In genomic region chr19:48283217-48283616, GRCm38 (mm10) we compare ENCODE assay signal across 14 mouse cellular contexts.
A peak's percentile ranks its signal among the peaks of the same experiment; 100 is the strongest.
DNase-seq lines count a peak whose midpoint lies in the region; ATAC-seq and TF ChIP-seq lines count a peak whose summit lies in the region.
"Had no signal": no experiment of that assay in that cellular context is flagged by ENCODE, and none has a peak within 500 bp of the region (broad histone marks: within the 10 kb centered on the region; RNA-seq: fewer than 3 reads in every experiment).

No protein-coding gene starts in this region.

- TF ChIP-seq CTCF in midbrain, postnatal 0 days (IDR thresholded peaks at IDR 0.05), result no peak

- WGBS in midbrain, embryonic 11.5 days, result 25% methylated on average over 4 of the region's 4 CpGs
- WGBS in midbrain, postnatal 0 days, result 30% methylated on average over 4 of the region's 4 CpGs
- 14% methylated on average over 4 of the region's 4 CpGs for WGBS in forebrain, embryonic 12.5 days
- WGBS in hindbrain, embryonic 16.5 days, result 25% methylated on average over 4 of the region's 4 CpGs

- peaks cover 8% of the 10 kb centered on the region for H3K4me1 ChIP-seq in midbrain, embryonic 11.5 days (ENCODE audit: control insufficient read depth, insufficient read depth, low read length)
- no peaks in the 10 kb centered on the region for H3K4me1 ChIP-seq in midbrain, postnatal 0 days (ENCODE audit: insufficient read depth, low read length)
- H3K4me1 ChIP-seq in forebrain, embryonic 12.5 days, result peaks cover 20% of the 10 kb centered on the region
- no peaks in the 10 kb centered on the region for H3K4me1 ChIP-seq in hindbrain, embryonic 16.5 days (ENCODE audit: control insufficient read depth, insufficient read depth, low read depth, low read length)

- no peak for DNase-seq in midbrain, embryonic 11.5 days (ENCODE audit: low spot score, missing footprints)
- DNase-seq in midbrain, postnatal 0 days (ENCODE audit: low spot score), result no peak
- no peak for DNase-seq in frontal cortex, postnatal 14 days (ENCODE audit: low spot score in 2 of 2)
- no peak for DNase-seq in urinary bladder, postnatal 14 days (ENCODE audit: low spot score)
- no peak for DNase-seq in adrenal gland, adult (ENCODE audit: inconsistent age in 2 of 2, low spot score in 1 of 2)
- DNase-seq: adrenal gland, adult 2 months; cerebellum, adult 2 months; heart, postnatal 10 days; lung, postnatal 14 days; thymus, postnatal 14 days had no signal

- no peaks in the 10 kb centered on the region for H3K27me3 ChIP-seq in midbrain, embryonic 11.5 days (ENCODE audit: control insufficient read depth, insufficient read depth, low read length)
- H3K27me3 ChIP-seq in midbrain, postnatal 0 days (ENCODE audit: insufficient read depth, low read length), result no peaks in the 10 kb centered on the region
- no peaks in the 10 kb centered on the region for H3K27me3 ChIP-seq in forebrain, embryonic 12.5 days
- no peaks in the 10 kb centered on the region for H3K27me3 ChIP-seq in hindbrain, embryonic 16.5 days (replicated peaks; ENCODE audit: control insufficient read depth, insufficient read depth, low read length)

- H3K4me2 ChIP-seq in midbrain, embryonic 11.5 days, result no peak overlapping the region
- no peak overlapping the region for H3K4me2 ChIP-seq in midbrain, postnatal 0 days (ENCODE audit: low read depth, low read length, poor library complexity, severe bottlenecking)
- no peak overlapping the region for H3K4me2 ChIP-seq in forebrain, embryonic 12.5 days
- H3K4me2 ChIP-seq in hindbrain, embryonic 16.5 days (ENCODE audit: low read length), result no peak overlapping the region

- H3K36me3 ChIP-seq in midbrain, embryonic 11.5 days (ENCODE audit: control insufficient read depth, insufficient read depth, low read length), result no peaks in the 10 kb centered on the region
- H3K36me3 ChIP-seq in midbrain, postnatal 0 days (ENCODE audit: insufficient read depth, low read length), result no peaks in the 10 kb centered on the region
- no peaks in the 10 kb centered on the region for H3K36me3 ChIP-seq in forebrain, embryonic 12.5 days (replicated peaks)
- no peaks in the 10 kb centered on the region for H3K36me3 ChIP-seq in hindbrain, embryonic 16.5 days (ENCODE audit: control insufficient read depth, insufficient read depth, low read length)

- H3K4me3 ChIP-seq in midbrain, embryonic 11.5 days (ENCODE audit: low read depth, low read length), result no peak overlapping the region
- no peak overlapping the region for H3K4me3 ChIP-seq in midbrain, postnatal 0 days (ENCODE audit: low read depth, low read length)
- H3K4me3 ChIP-seq in forebrain, embryonic 12.5 days (replicated peaks), result no peak overlapping the region
- no peak overlapping the region for H3K4me3 ChIP-seq in hindbrain, embryonic 16.5 days (ENCODE audit: low read length)
- H3K4me3 ChIP-seq: layer of hippocampus, adult 2 months had no signal

- no peaks in the 10 kb centered on the region for H3K9me3 ChIP-seq in midbrain, embryonic 11.5 days (ENCODE audit: control insufficient read depth, low read length)
- no peaks in the 10 kb centered on the region for H3K9me3 ChIP-seq in midbrain, postnatal 0 days (ENCODE audit: low read length)
- H3K9me3 ChIP-seq in forebrain, embryonic 12.5 days, result no peaks in the 10 kb centered on the region
- H3K9me3 ChIP-seq in hindbrain, embryonic 16.5 days (ENCODE audit: control insufficient read depth, low read length), result no peaks in the 10 kb centered on the region

- peak; percentile 87 for ATAC-seq in midbrain, embryonic 11.5 days (ENCODE audit: low FRiP score)
- ATAC-seq in midbrain, postnatal 0 days (ENCODE audit: low FRiP score), result no peak
- peak; percentile 74 for ATAC-seq in forebrain, embryonic 12.5 days (ENCODE audit: low FRiP score)
- peak; percentile 75; the same call in 1 of the 2 replicates for ATAC-seq in hindbrain, embryonic 16.5 days

- no peak overlapping the region for H3K27ac ChIP-seq in midbrain, embryonic 11.5 days (ENCODE audit: low read depth, low read length)
- no peak overlapping the region for H3K27ac ChIP-seq in midbrain, postnatal 0 days (ENCODE audit: low read depth, low read length)
- H3K27ac ChIP-seq in forebrain, embryonic 12.5 days, result no peak overlapping the region
- no peak overlapping the region for H3K27ac ChIP-seq in hindbrain, embryonic 16.5 days (ENCODE audit: low read depth, low read length)
- H3K27ac ChIP-seq: layer of hippocampus, adult 2 months; stomach, postnatal 0 days had no signal

- no peak overlapping the region for H3K9ac ChIP-seq in midbrain, embryonic 11.5 days (ENCODE audit: low read length)
- no peak overlapping the region for H3K9ac ChIP-seq in midbrain, postnatal 0 days (replicated peaks; ENCODE audit: low read length, poor library complexity, severe bottlenecking)
- no peak overlapping the region for H3K9ac ChIP-seq in forebrain, embryonic 12.5 days
- H3K9ac ChIP-seq in hindbrain, embryonic 16.5 days (ENCODE audit: low read depth, low read length), result no peak overlapping the region
